Mouse (Mus musculus): ENCODE data around the gene Ttc25.

DNA sequence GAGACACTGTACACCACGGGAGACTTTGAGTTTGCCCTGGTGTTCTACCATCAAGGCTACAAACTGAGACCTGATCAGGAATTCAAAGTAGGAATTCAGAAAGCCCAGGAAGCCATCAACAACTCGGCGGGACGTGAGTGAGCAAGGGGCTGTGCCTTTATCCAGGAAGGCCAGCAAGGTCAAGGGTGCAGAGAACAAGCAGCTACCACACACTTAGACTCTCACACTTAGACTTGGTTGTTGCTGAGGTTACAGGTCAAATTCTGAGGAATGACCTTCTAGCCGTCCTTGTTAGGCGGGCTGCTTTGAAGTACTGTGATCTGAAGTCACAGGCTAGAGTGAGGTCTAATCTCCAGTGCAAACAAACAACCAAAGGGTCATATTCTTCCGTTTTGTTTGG, 14.1 kb downstream of the Ttc25 start:
- no peak for TF ChIP-seq CTCF (IDR thresholded peaks at IDR 0.05; ENCODE audit: extremely low read depth, insufficient read depth, low read length)
- TF ChIP-seq POLR2A (IDR thresholded peaks at IDR 0.05; ENCODE audit: extremely low read depth, insufficient read depth, low read length): no peak
